Mouse (Mus musculus): Measurements from ENCODE around the gene Fpr-rs3. TPM values are rescaled to one million over a fixed set of nuclear protein-coding genes. Genes with fewer than 3 reads are reported as not detected.

Fpr-rs3 gene
- not detected in 2 replicates for total RNA-seq (2017)

DNA sequence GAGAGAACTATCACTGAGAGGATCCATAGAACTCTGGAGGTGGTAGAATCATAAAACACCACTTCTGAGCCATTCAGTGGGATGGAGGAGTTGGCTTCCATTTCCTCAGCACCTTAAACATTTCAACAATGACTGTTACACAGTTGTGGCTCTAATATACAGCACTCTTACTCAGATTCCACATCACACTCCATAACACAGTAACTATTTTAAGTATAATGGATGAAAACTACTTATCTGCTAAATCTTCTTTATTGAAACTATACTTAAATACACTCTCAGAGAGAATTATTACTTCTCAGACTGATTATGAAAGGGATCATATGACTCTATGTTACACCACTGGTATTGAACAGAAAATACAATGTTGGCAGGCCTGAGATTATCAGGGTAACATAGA lies at the start of gene Fpr-rs3:
Fpr-rs3 (minus strand) TSS at position 101 of the 400 bp plus-strand sequence.
- ATAC-seq (replicated peaks in 1 of 2; ENCODE audit: insufficient read depth in 1 of 2, low FRiP score in 2 of 2, low TSS enrichment in 1 of 2, low read depth in 1 of 2, poor library complexity in 2 of 2, severe bottlenecking in 2 of 2): no peak

DNA sequence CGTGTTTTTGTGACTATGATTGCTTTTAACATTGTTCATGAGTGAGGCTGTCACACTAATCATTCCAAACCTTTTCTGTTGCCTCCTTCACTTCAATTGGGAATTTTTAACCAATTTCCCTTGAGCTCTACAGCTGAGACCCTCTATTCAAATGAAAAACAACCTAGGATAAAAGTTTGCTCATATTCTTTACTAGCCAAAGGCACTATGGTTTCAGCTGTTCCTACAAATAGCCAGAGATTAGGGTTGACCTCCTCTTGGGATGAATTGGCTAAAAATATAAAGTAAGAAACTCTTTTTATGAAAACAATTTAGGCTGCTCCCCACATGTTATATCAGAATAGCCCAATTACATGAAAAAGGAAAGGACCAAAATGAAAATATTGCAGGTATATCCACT lies 28.4 kb downstream of the Fpr-rs3 start, which contains the start of gene Vmn2r110:
Vmn2r110 (minus strand) TSS at position 101 of the 400 bp plus-strand sequence.
- ATAC-seq (replicated peaks in 1 of 2; ENCODE audit: insufficient read depth in 1 of 2, low FRiP score in 2 of 2, low TSS enrichment in 1 of 2, low read depth in 1 of 2, poor library complexity in 2 of 2, severe bottlenecking in 2 of 2): no peak

Other genes starting within 250 kb of the Fpr-rs3 start
- not detected in 2 replicates for gene Vmn1r224, start 210.7 kb downstream of the Fpr-rs3 start, total RNA-seq (2017)
- not detected in 2 replicates for gene Vmn2r108, start 143.5 kb downstream of the Fpr-rs3 start, total RNA-seq (2017)
- not detected in 2 replicates for gene Vmn1r225, start 126.7 kb downstream of the Fpr-rs3 start, total RNA-seq (2017)
- gene Vmn2r109, start 60.1 kb downstream of the Fpr-rs3 start, total RNA-seq (2017): not detected in 2 replicates
- not detected in 2 replicates for gene Vmn2r110, start 28.5 kb downstream of the Fpr-rs3 start, total RNA-seq (2017)
- gene Vmn1r226, start 58.0 kb upstream of the Fpr-rs3 start, total RNA-seq (2017): not detected in 2 replicates
- not detected in 2 replicates for gene Vmn1r227, start 105.0 kb upstream of the Fpr-rs3 start, total RNA-seq (2017)
- not detected in 2 replicates for gene Vmn1r228, start 161.3 kb upstream of the Fpr-rs3 start, total RNA-seq (2017)
- gene Vmn1r229, start 186.7 kb upstream of the Fpr-rs3 start, total RNA-seq (2017): not detected in 2 replicates
- not detected in 2 replicates for gene Vmn1r230, start 215.6 kb upstream of the Fpr-rs3 start, total RNA-seq (2017)

Data from hematopoietic stem cell, adult 5-6 weeks (primary cell).